Mouse (Mus musculus) A20 (cell line): ENCODE data around the gene Urb1.
A peak's percentile ranks its signal among the peaks of the same experiment; 100 is the strongest.

Source experiments
- DNase-seq: peaks from one replicate; pipeline ENCODE4 v3.0.0-alpha.2; 2011; ENCODE audit warnings: low read depth, low spot score

Gene Urb1

GRCm38 (mm10) chr16:90774216-90774615 is 36.0 kb downstream of the Urb1 start:
- DNase-seq, result no peak

GRCm38 (mm10) chr16:90766919-90767454 is 43.2 kb downstream of the Urb1 start:
- no peak for DNase-seq

- no peak for DNase-seq
Measured at GRCm38 (mm10) chr16:90765195-90765877, 44.9 kb downstream of the Urb1 start.

- no peak for DNase-seq
Measured at GRCm38 (mm10) chr16:90760515-90760914, 49.7 kb downstream of the Urb1 start.

GRCm38 (mm10) chr16:90759335-90759734 is 50.9 kb downstream of the Urb1 start:
- no peak for DNase-seq

GRCm38 (mm10) chr16:90753386-90753941 is 56.7 kb downstream of the Urb1 start:
- DNase-seq, result no peak

GRCm38 (mm10) chr16:90748169-90748568 is 62.0 kb downstream of the Urb1 start:
- no peak for DNase-seq

GRCm38 (mm10) chr16:90747143-90747542 is 63.1 kb downstream of the Urb1 start:
- DNase-seq, result no peak

- DNase-seq, result no peak
Measured at GRCm38 (mm10) chr16:90738092-90738956, 71.9 kb downstream of the Urb1 start, which contains the start of gene Mrap. Gene Mrap, plus strand, starts transcription at chr16:90738207.

GRCm38 (mm10) chr16:90736672-90737270 is 73.4 kb downstream of the Urb1 start:
- no peak for DNase-seq

- DNase-seq, result no peak
Measured at GRCm38 (mm10) chr16:90735611-90736010, 74.6 kb downstream of the Urb1 start.

GRCm38 (mm10) chr16:90727233-90728115 is 82.7 kb downstream of the Urb1 start, which contains the start of gene Mis18a:
Gene Mis18a, minus strand, starts transcription at chr16:90727404.
- DNase-seq, result peak; percentile 97

- DNase-seq, result peak; percentile 47
Measured at GRCm38 (mm10) chr16:90726600-90727227, 83.5 kb downstream of the Urb1 start.

- DNase-seq, result no peak
Measured at GRCm38 (mm10) chr16:90724051-90724450, 86.2 kb downstream of the Urb1 start.

GRCm38 (mm10) chr16:90710313-90710712 is 99.9 kb downstream of the Urb1 start:
- no peak for DNase-seq

GRCm38 (mm10) chr16:90709711-90710289 is 100.4 kb downstream of the Urb1 start:
- no peak for DNase-seq

GRCm38 (mm10) chr16:90706279-90706678 is 103.9 kb downstream of the Urb1 start:
- DNase-seq, result no peak

GRCm38 (mm10) chr16:90704161-90704825 is 105.9 kb downstream of the Urb1 start:
- DNase-seq, result no peak

- DNase-seq, result no peak
Measured at GRCm38 (mm10) chr16:90703646-90704045, 106.6 kb downstream of the Urb1 start.
